Mouse (Mus musculus): ENCODE measurements around the gene Cebpa. TPM values are rescaled to one million over a fixed set of nuclear protein-coding genes. Genes with fewer than 3 reads are reported as not detected.
A peak's percentile ranks its signal among the peaks of the same experiment; 100 is the strongest.

The Cebpa gene
- polyA plus RNA-seq, 1 experiment = 7.7 TPM

- H3ac ChIP-seq (ENCODE audit: control insufficient read depth, insufficient read length) = no peak overlapping the region
- no peak overlapping the region for H3K4me3 ChIP-seq
- H3K36me3 ChIP-seq (ENCODE audit: control insufficient read depth, insufficient read depth) = no peaks in the 10 kb centered on the region
- H3K27me3 ChIP-seq (ENCODE audit: control insufficient read depth, insufficient read depth, insufficient read length) = no peaks in the 10 kb centered on the region
- peak overlapping the region; percentile 32 for H3K4me2 ChIP-seq (ENCODE audit: low read depth)
- TF ChIP-seq TCF12 (IDR thresholded peaks at IDR 0.05; ENCODE audit: insufficient read depth, poor library complexity, severe bottlenecking) (peak; percentile 17), MAX (IDR thresholded peaks at IDR 0.05; ENCODE audit: low read depth) (no peak), MYOD1 (IDR thresholded peaks at IDR 0.05; ENCODE audit: control insufficient read depth in 1 of 3, insufficient read length in 2 of 3, low read depth in 2 of 3) (peak in 2 of 3 experiments; percentile 17 to 67), E2F4 (IDR thresholded peaks at IDR 0.05; ENCODE audit: insufficient read depth) (no peak), MYOG (IDR thresholded peaks at IDR 0.05; ENCODE audit: control insufficient read depth in 1 of 3, insufficient read depth in 1 of 3, insufficient read length in 2 of 3, low read depth in 2 of 3) (peak in 2 of 3 experiments; percentile 16 to 79), POLR2AphosphoS2 (IDR thresholded peaks at IDR 0.05; ENCODE audit: insufficient read length, low read depth) (no peak), USF1 (IDR thresholded peaks at IDR 0.05; ENCODE audit: low read depth) (no peak)
- no peaks in the 10 kb centered on the region for H3K79me2 ChIP-seq (ENCODE audit: control insufficient read depth, insufficient read depth)
Observed at GRCm38 (mm10) chr7:35164131-35164530, 45.0 kb downstream of the Cebpa start.

GRCm38 (mm10) chr7:35166988-35167387 lies 47.9 kb downstream of the Cebpa start:
- Histone ChIP-seq H3K4me2 (ENCODE audit: low read depth) (no peak overlapping the region), H3K36me3 (ENCODE audit: control insufficient read depth, insufficient read depth) (no peaks in the 10 kb centered on the region), H3K79me2 (ENCODE audit: control insufficient read depth, insufficient read depth) (no peaks in the 10 kb centered on the region), H3ac (ENCODE audit: control insufficient read depth, insufficient read length) (no peak overlapping the region), H3K4me3 (no peak overlapping the region), H3K27me3 (ENCODE audit: control insufficient read depth, insufficient read depth, insufficient read length) (no peaks in the 10 kb centered on the region)
- no peak for TF ChIP-seq POLR2AphosphoS2 (IDR thresholded peaks at IDR 0.05; ENCODE audit: insufficient read length, low read depth)
- no peak for TF ChIP-seq CEBPB (IDR thresholded peaks at IDR 0.05; ENCODE audit: insufficient read depth, poor library complexity, severe bottlenecking)
- TF ChIP-seq USF1 (IDR thresholded peaks at IDR 0.05; ENCODE audit: low read depth) = no peak
- TF ChIP-seq POLR2A (IDR thresholded peaks at IDR 0.05; ENCODE audit: insufficient read length, low read depth) = no peak
- TF ChIP-seq SRF (IDR thresholded peaks at IDR 0.05; ENCODE audit: control insufficient read depth, insufficient read length, low read depth) = no peak
- no peak for TF ChIP-seq REST (IDR thresholded peaks at IDR 0.05; ENCODE audit: insufficient read depth, insufficient read length)
- no peak for TF ChIP-seq E2F4 (IDR thresholded peaks at IDR 0.05; ENCODE audit: insufficient read depth)
- TF ChIP-seq MYOD1 (IDR thresholded peaks at IDR 0.05; ENCODE audit: control insufficient read depth in 1 of 3, insufficient read length in 2 of 3, low read depth in 2 of 3) = no peak
- TF ChIP-seq MYOG (IDR thresholded peaks at IDR 0.05; ENCODE audit: control insufficient read depth in 1 of 3, insufficient read depth in 1 of 3, insufficient read length in 2 of 3, low read depth in 2 of 3) = no peak
- TF ChIP-seq TCF3 (IDR thresholded peaks at IDR 0.05; ENCODE audit: insufficient read length, low read depth) = no peak
- no peak for TF ChIP-seq MAX (IDR thresholded peaks at IDR 0.05; ENCODE audit: low read depth)
- TF ChIP-seq TCF12 (IDR thresholded peaks at IDR 0.05; ENCODE audit: insufficient read depth, poor library complexity, severe bottlenecking) = no peak

GRCm38 (mm10) chr7:35167925-35168324 lies 48.8 kb downstream of the Cebpa start:
- Histone ChIP-seq H3K27me3 (ENCODE audit: control insufficient read depth, insufficient read depth, insufficient read length) (peaks cover 8% of the 10 kb centered on the region), H3K4me3 (no peak overlapping the region), H3ac (ENCODE audit: control insufficient read depth, insufficient read length) (no peak overlapping the region), H3K4me2 (ENCODE audit: low read depth) (no peak overlapping the region), H3K36me3 (ENCODE audit: control insufficient read depth, insufficient read depth) (no peaks in the 10 kb centered on the region), H3K79me2 (ENCODE audit: control insufficient read depth, insufficient read depth) (no peaks in the 10 kb centered on the region)
- TF ChIP-seq REST (IDR thresholded peaks at IDR 0.05; ENCODE audit: insufficient read depth, insufficient read length) (no peak), POLR2A (IDR thresholded peaks at IDR 0.05; ENCODE audit: insufficient read length, low read depth) (no peak), POLR2AphosphoS2 (IDR thresholded peaks at IDR 0.05; ENCODE audit: insufficient read length, low read depth) (no peak), CEBPB (IDR thresholded peaks at IDR 0.05; ENCODE audit: insufficient read depth, poor library complexity, severe bottlenecking) (no peak), USF1 (IDR thresholded peaks at IDR 0.05; ENCODE audit: low read depth) (no peak), MAX (IDR thresholded peaks at IDR 0.05; ENCODE audit: low read depth) (no peak), TCF3 (IDR thresholded peaks at IDR 0.05; ENCODE audit: insufficient read length, low read depth) (no peak), MYOD1 (IDR thresholded peaks at IDR 0.05; ENCODE audit: control insufficient read depth in 1 of 3, insufficient read length in 2 of 3, low read depth in 2 of 3) (no peak), E2F4 (IDR thresholded peaks at IDR 0.05; ENCODE audit: insufficient read depth) (no peak), MYOG (IDR thresholded peaks at IDR 0.05; ENCODE audit: control insufficient read depth in 1 of 3, insufficient read depth in 1 of 3, insufficient read length in 2 of 3, low read depth in 2 of 3) (no peak), TCF12 (IDR thresholded peaks at IDR 0.05; ENCODE audit: insufficient read depth, poor library complexity, severe bottlenecking) (no peak), SRF (IDR thresholded peaks at IDR 0.05; ENCODE audit: control insufficient read depth, insufficient read length, low read depth) (no peak)

GRCm38 (mm10) chr7:35169341-35169740 lies 50.2 kb downstream of the Cebpa start:
- Histone ChIP-seq H3K79me2 (ENCODE audit: control insufficient read depth, insufficient read depth) (no peaks in the 10 kb centered on the region), H3K36me3 (ENCODE audit: control insufficient read depth, insufficient read depth) (no peaks in the 10 kb centered on the region), H3ac (ENCODE audit: control insufficient read depth, insufficient read length) (no peak overlapping the region), H3K4me3 (no peak overlapping the region), H3K27me3 (ENCODE audit: control insufficient read depth, insufficient read depth, insufficient read length) (peaks cover 17% of the 10 kb centered on the region), H3K4me2 (ENCODE audit: low read depth) (peak overlapping the region; percentile 4)
- TF ChIP-seq TCF12 (IDR thresholded peaks at IDR 0.05; ENCODE audit: insufficient read depth, poor library complexity, severe bottlenecking) = no peak
- no peak for TF ChIP-seq CEBPB (IDR thresholded peaks at IDR 0.05; ENCODE audit: insufficient read depth, poor library complexity, severe bottlenecking)
- TF ChIP-seq MAX (IDR thresholded peaks at IDR 0.05; ENCODE audit: low read depth) = no peak
- TF ChIP-seq E2F4 (IDR thresholded peaks at IDR 0.05; ENCODE audit: insufficient read depth) = no peak
- no peak for TF ChIP-seq USF1 (IDR thresholded peaks at IDR 0.05; ENCODE audit: low read depth)
- no peak for TF ChIP-seq POLR2A (IDR thresholded peaks at IDR 0.05; ENCODE audit: insufficient read length, low read depth)
- no peak for TF ChIP-seq TCF3 (IDR thresholded peaks at IDR 0.05; ENCODE audit: insufficient read length, low read depth)
- TF ChIP-seq MYOG (IDR thresholded peaks at IDR 0.05; ENCODE audit: control insufficient read depth in 1 of 3, insufficient read depth in 1 of 3, insufficient read length in 2 of 3, low read depth in 2 of 3) = no peak
- no peak for TF ChIP-seq REST (IDR thresholded peaks at IDR 0.05; ENCODE audit: insufficient read depth, insufficient read length)
- TF ChIP-seq MYOD1 (IDR thresholded peaks at IDR 0.05; ENCODE audit: control insufficient read depth in 1 of 3, insufficient read length in 2 of 3, low read depth in 2 of 3) = no peak
- no peak for TF ChIP-seq POLR2AphosphoS2 (IDR thresholded peaks at IDR 0.05; ENCODE audit: insufficient read length, low read depth)
- TF ChIP-seq SRF (IDR thresholded peaks at IDR 0.05; ENCODE audit: control insufficient read depth, insufficient read length, low read depth) = no peak

Other genes starting within 250 kb of the Cebpa start
- 82.1 TPM for gene Pepd, start 206.9 kb upstream of the Cebpa start, polyA plus RNA-seq (2012; fragmentation: generic; extraction: Trizol)
- 25.0 TPM for gene Cebpg, start 62.7 kb upstream of the Cebpa start, polyA plus RNA-seq (2012; fragmentation: generic; extraction: Trizol)
- not detected for gene Slc7a10, start 67.1 kb downstream of the Cebpa start, polyA plus RNA-seq (2012; fragmentation: generic; extraction: Trizol)
- not detected for gene Lrp3, start 96.2 kb downstream of the Cebpa start, polyA plus RNA-seq (2012; fragmentation: generic; extraction: Trizol)
- gene Gpatch1, start 199.1 kb downstream of the Cebpa start, polyA plus RNA-seq (2012; fragmentation: generic; extraction: Trizol) = 4.8 TPM
- 0.66 TPM for gene Rhpn2, start 214.9 kb downstream of the Cebpa start, polyA plus RNA-seq (2012; fragmentation: generic; extraction: Trizol)